Mouse (Mus musculus) CH12.LX (cell line): Measurements from ENCODE around the gene Dcdc2a. TPM values are rescaled to one million over a fixed set of nuclear protein-coding genes. Genes with fewer than 3 reads are reported as not detected.

Source experiments
- DNase-seq: peaks from one replicate; pipeline ENCODE4 v3.0.0-alpha.2; 2013; ENCODE audit errors: extremely low read depth
- H3K27ac ChIP-seq: 2 replicates; pipeline ENCODE4 v1.5.1; 2012; ENCODE audit warnings: low read depth, mild to moderate bottlenecking, control low read depth, moderate library complexity; ENCODE audit not compliant: insufficient read depth
- H3K27me3 ChIP-seq: replicated peaks from 2 replicates; pipeline ENCODE3; 2012; ENCODE audit warnings: inconsistent platforms
- H3K36me3 ChIP-seq, 2 experiments: replicated peaks in 1 of 2; 2 replicates each; pipeline versions ENCODE3 to v1.6.1; 2012; ENCODE audit warnings: inconsistent platforms in 1 of 2, low read length in 1 of 2, mild to moderate bottlenecking in 1 of 2, mixed read lengths in 1 of 2, moderate library complexity in 1 of 2; ENCODE audit not compliant: control insufficient read depth in 1 of 2, insufficient read depth in 1 of 2
- H3K4me1 ChIP-seq, 2 experiments: 2 replicates each; pipeline ENCODE4 v1.6.1; 2012; ENCODE audit warnings: inconsistent platforms in 1 of 2, moderate library complexity in 1 of 2; ENCODE audit not compliant: insufficient read depth in 2 of 2, control insufficient read depth in 1 of 2
- H3K4me2 ChIP-seq: 2 replicates; pipeline ENCODE4 v1.6.1; 2012; ENCODE audit warnings: low read depth, mild to moderate bottlenecking, control low read depth; ENCODE audit not compliant: poor library complexity, insufficient read depth, severe bottlenecking
- H3K4me3 ChIP-seq, 3 experiments: fragments of 150-350 bp in 1 of 3; sonication (generic) in 1 of 3; replicated peaks in 1 of 3; 2 replicates each; pipeline versions ENCODE3 to v1.5.1; 2011 to 2012; ENCODE audit warnings: low read depth in 2 of 3, low read length in 2 of 3, mild to moderate bottlenecking in 2 of 3, moderate library complexity in 2 of 3, control low read depth in 1 of 3, improper control_type of control experiment in 1 of 3, inconsistent platforms in 1 of 3, mixed read lengths in 1 of 3; ENCODE audit not compliant: poor library complexity in 1 of 3
- H3K79me2 ChIP-seq: replicated peaks from 2 replicates; pipeline ENCODE4 v1.6.1; 2012; ENCODE audit warnings: mild to moderate bottlenecking, moderate library complexity; ENCODE audit not compliant: control insufficient read depth, poor library complexity, insufficient read depth, severe bottlenecking; ENCODE audit errors: extremely low read depth
- H3K9ac ChIP-seq: 2 replicates; pipeline ENCODE4 v1.6.1; 2012; ENCODE audit warnings: low read depth, mild to moderate bottlenecking, control low read depth, moderate library complexity; ENCODE audit not compliant: insufficient read depth
- H3K9me3 ChIP-seq: replicated peaks from 2 replicates; pipeline ENCODE3; 2012; ENCODE audit warnings: low read length, inconsistent platforms, mixed read lengths
- CTCF ChIP-seq, 2 experiments: IDR thresholded peaks in 1 of 2; conservative IDR thresholded peaks in 1 of 2; 2 replicates each; pipeline ENCODE4 v1.5.1; 2011 to 2012; ENCODE audit warnings: low read depth in 2 of 2, low read length in 2 of 2, improper control_type of control experiment in 1 of 2, inconsistent platforms in 1 of 2, mild to moderate bottlenecking in 1 of 2, moderate library complexity in 1 of 2
- ELF1 ChIP-seq: IDR thresholded peaks from 2 replicates; pipeline ENCODE4 v1.6.1; 2014; ENCODE audit warnings: low read depth, mild to moderate bottlenecking, inconsistent platforms, low read length, improper control_type of control experiment
- ETS1 ChIP-seq: conservative IDR thresholded peaks from 2 replicates; pipeline ENCODE4 v1.6.1; 2012; ENCODE audit warnings: low read depth, mild to moderate bottlenecking, inconsistent platforms, low read length, improper control_type of control experiment, moderate library complexity
- MAFK ChIP-seq: IDR thresholded peaks from 2 replicates; pipeline ENCODE4 v1.6.1; 2011; ENCODE audit warnings: low read length, improper control_type of control experiment; ENCODE audit not compliant: insufficient replicate concordance
- MEF2A ChIP-seq: IDR thresholded peaks from 2 replicates; pipeline ENCODE4 v1.6.1; 2014; ENCODE audit warnings: low read depth, mild to moderate bottlenecking, inconsistent platforms, low read length, improper control_type of control experiment, borderline replicate concordance
- SMC3 ChIP-seq: IDR thresholded peaks from 2 replicates; pipeline ENCODE4 v1.6.1; 2011; ENCODE audit warnings: low read depth, low read length, improper control_type of control experiment
- USF2 ChIP-seq: conservative IDR thresholded peaks from 2 replicates; pipeline ENCODE4 v1.6.1; 2011; ENCODE audit warnings: low read depth, low read length, improper control_type of control experiment
- dilution Hi-C: fragments of 300-500 bp; cut with MboI; formaldehyde crosslinking; loops from 2 replicates; pipeline ENCODE4 v1.14.3; 2020; ENCODE audit warnings: low sequenced_read_pairs; ENCODE audit not compliant: extremely low pct_unique_long_range_greater_than_20kb, extremely low pct_ligation_motif_present
- in situ Hi-C: fragments of 300-500 bp; cut with MboI; formaldehyde crosslinking; loops from 3 replicates; pipeline ENCODE4 v1.14.3; 2019; ENCODE audit warnings: low sequenced_read_pairs, low pct_ligation_motif_present, low pct_unique_long_range_greater_than_20kb, mixed read lengths
- polyA plus RNA-seq: library from polyadenylated mRNA; unstranded; fragments of >175 nt; gene quantifications from 2 replicates; pipeline ENCODE4 v1.2.1, GENCODE M21; 2012; ENCODE audit warnings: low read depth; ENCODE audit not compliant: insufficient read length
- total RNA-seq, 2 experiments: library from RNA; depleted of rRNA; stranded (reverse); fragments of 300-350 nt in 1 of 2; fragments of >200 nt in 1 of 2; gene quantifications; 2 replicates each; pipeline ENCODE4 v1.2.3; 2012 to 2014

Gene Dcdc2a
- not detected in 2 replicates for total RNA-seq (2012; rRNA removed)
- not detected in 2 replicates for total RNA-seq (2014; rRNA removed)
- polyA plus RNA-seq, result not detected in 2 replicates

- Histone ChIP-seq H3K27ac (no peak within 1 kb of the TSS), H3K9me3 (peaks cover 6% of the 10 kb centered on the region), H3K9ac (no peak within 1 kb of the TSS), H3K36me3 (no peaks in the 10 kb centered on the region), H3K4me2 (no peak within 1 kb of the TSS), H3K4me1 (no peaks in the 10 kb centered on the region), H3K79me2 (no peaks in the 10 kb centered on the region), H3K4me3 (no peak within 1 kb of the TSS), H3K27me3 (no peaks in the 10 kb centered on the region)
- dilution Hi-C loops (no loop called here), in situ Hi-C loops (no loop called here)
- TF ChIP-seq ETS1 (no peak), USF2 (no peak), MAFK (no peak), MEF2A (no peak)
- DNase-seq, result no peak
Observed at GRCm38 (mm10) chr13:25055873-25056667, at the start of gene Dcdc2a. Gene Dcdc2a (plus strand): TSS chr13:25056004.

DNA sequence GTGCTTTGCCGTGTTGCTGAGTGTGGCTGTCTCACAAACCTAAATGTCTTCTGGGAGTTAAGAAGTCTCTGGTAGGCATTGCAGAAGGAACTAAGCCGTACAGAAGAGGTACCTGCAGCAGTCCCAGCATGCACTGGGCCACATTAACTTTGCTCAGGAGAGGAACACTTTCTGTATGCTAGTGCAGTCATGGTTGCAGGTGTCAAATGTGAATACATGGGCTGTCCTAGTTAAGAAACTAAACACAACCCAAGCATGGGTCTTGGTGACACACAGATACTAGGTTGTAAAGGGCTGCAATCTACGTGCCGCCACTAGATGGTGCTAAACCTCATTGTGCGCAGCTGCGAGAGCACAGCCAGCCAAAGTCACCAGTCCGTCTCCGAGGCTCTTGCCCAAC, 48.7 kb upstream of the Dcdc2a start:
- no peak for DNase-seq
- dilution Hi-C loops, result no loop called here
- H3K4me1 ChIP-seq, result no peaks in the 10 kb centered on the region
- peak; percentile 13 to 34; a peak in 2 of 4 replicates for TF ChIP-seq CTCF (conservative IDR thresholded peaks at IDR 0.05 in 1 of 2, IDR thresholded peaks at IDR 0.05 in 1 of 2; ENCODE audit: low read depth in 2 of 2, low read length in 2 of 2)
- TF ChIP-seq ELF1, result no peak
- TF ChIP-seq, all 38 proteins: peak for 1
- H3K79me2 ChIP-seq, result no peaks in the 10 kb centered on the region
- no peak overlapping the region for H3K4me2 ChIP-seq
- no peaks in the 10 kb centered on the region for H3K27me3 ChIP-seq
- H3K36me3 ChIP-seq, result peaks cover 15 to 37% of the 10 kb centered on the region in 2 experiments
- H3K9ac ChIP-seq, result no peak overlapping the region
- H3K4me3 ChIP-seq, result no peak overlapping the region
- H3K9me3 ChIP-seq, result no peaks in the 10 kb centered on the region
- H3K27ac ChIP-seq, result no peak overlapping the region
- in situ Hi-C loops, result no loop called here

DNA sequence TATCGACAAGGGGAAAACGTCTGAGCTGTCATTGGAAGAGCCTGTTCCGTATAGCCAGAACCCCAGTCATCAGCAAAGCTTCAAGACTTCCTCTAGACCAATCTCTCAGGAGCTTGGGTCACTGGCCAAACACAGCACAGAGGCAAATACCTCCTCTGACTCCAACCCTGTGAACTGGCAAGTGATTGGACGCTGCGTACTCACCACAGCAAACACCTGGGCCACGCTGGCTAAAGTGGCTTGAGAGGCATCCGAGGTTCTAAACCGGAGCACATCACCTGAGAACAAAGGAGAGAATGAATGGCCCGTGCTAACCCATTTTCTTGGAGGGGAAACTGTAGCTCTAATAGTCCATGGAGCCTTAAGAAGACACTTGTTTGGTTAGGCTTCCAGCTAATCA, 37.5 kb upstream of the Dcdc2a start:
- dilution Hi-C loops, result no loop called here
- Histone ChIP-seq H3K9me3 (no peaks in the 10 kb centered on the region), H3K36me3 (peaks cover 3 to 18% of the 10 kb centered on the region in 2 experiments), H3K4me2 (peak overlapping the region; percentile 99; the same call in 1 of the 2 replicates), H3K27ac (no peak overlapping the region), H3K9ac (no peak overlapping the region), H3K79me2 (peaks cover 14% of the 10 kb centered on the region), H3K4me3 (no peak overlapping the region), H3K4me1 (peaks cover 0 to 25% of the 10 kb centered on the region in 2 experiments; a peak in 2 of 4 replicates), H3K27me3 (no peaks in the 10 kb centered on the region)
- in situ Hi-C loops, result no loop called here
- TF ChIP-seq SMC3, result no peak
- DNase-seq, result no peak
